Mouse (Mus musculus) urinary bladder, postnatal 0 days (tissue): ENCODE results near the gene Itgbl1. TPM values are rescaled to one million over a fixed set of nuclear protein-coding genes. Genes with fewer than 3 reads are reported as not detected.

Experiments
- polyA plus RNA-seq: library from polyadenylated mRNA; unstranded; fragments of >200 nt; fragmentation: Nextera tagmentation; extraction: Ambion mirVana; gene quantifications from 2 replicates; pipeline ENCODE4 v1.2.1, GENCODE M21; 2015

Itgbl1 gene
- polyA plus RNA-seq, result 0.39 and 0.64 TPM in 2 replicates

GRCm38 (mm10) chr14:123659921-123660385, at the start of gene Itgbl1:
Gene Itgbl1 (plus strand): TSS chr14:123659971.

GRCm38 (mm10) chr14:123626501-123627179, 33.1 kb upstream of the Itgbl1 start, which contains the start of gene Nalcn:
Gene Nalcn (minus strand): TSS chr14:123627144.

Other genes with a start within 250 kb of the Itgbl1 start
- gene Nalcn, start 32.8 kb upstream of the Itgbl1 start, polyA plus RNA-seq, result 0.06 TPM in 1 of 2 replicates, not detected in the other